In genomic region chr4:82593681-82594666, GRCm38 (mm10) we compare ENCODE assay signal across 18 mouse cellular contexts.
DNase-seq lines count a peak whose midpoint lies in the region; ATAC-seq and TF ChIP-seq lines count a peak whose summit lies in the region.
"Had no signal": no experiment of that assay in that cellular context is flagged by ENCODE, and none has a peak within 500 bp of the region (broad histone marks: within the 10 kb centered on the region; RNA-seq: fewer than 3 reads in every experiment).

No protein-coding gene starts in this region.

- H3K4me2 ChIP-seq in heart, postnatal 0 days (ENCODE audit: low read depth, low read length), result no peak overlapping the region
- H3K4me2 ChIP-seq in forebrain, embryonic 13.5 days, result no peak overlapping the region
- H3K4me2 ChIP-seq: forebrain, embryonic 15.5 days; lung, embryonic 15.5 days; midbrain, embryonic 11.5 days had no signal

- TF ChIP-seq EP300 in heart, postnatal 0 days (IDR thresholded peaks at IDR 0.05; ENCODE audit: low read depth), result no peak

- peaks cover 18% of the 10 kb centered on the region for H3K4me1 ChIP-seq in heart, postnatal 0 days (ENCODE audit: control insufficient read depth, insufficient read depth)
- H3K4me1 ChIP-seq in forebrain, embryonic 13.5 days, result peaks cover 30% of the 10 kb centered on the region

- H3K9me3 ChIP-seq in heart, postnatal 0 days (replicated peaks; ENCODE audit: control insufficient read depth, low read length), result no peaks in the 10 kb centered on the region
- H3K9me3 ChIP-seq in forebrain, embryonic 13.5 days (replicated peaks), result no peaks in the 10 kb centered on the region
- H3K9me3 ChIP-seq: forebrain, embryonic 15.5 days; lung, embryonic 15.5 days had no signal

- no peak for DNase-seq in gastrocnemius, adult 2 months
- DNase-seq in gastrocnemius, adult 18-20 months (ENCODE audit: low spot score), result no peak
- DNase-seq in heart, postnatal 0 days (ENCODE audit: low spot score), result no peak
- no peak for DNase-seq in heart, postnatal 10 days
- peak; percentile 69 for DNase-seq in adipocyte (ENCODE audit: low spot score)
- DNase-seq in retina, postnatal 7 days (ENCODE audit: low read depth, low spot score), result peak; percentile 43
- DNase-seq in left cerebral cortex, postnatal 25 days (ENCODE audit: low spot score in 2 of 2), result no peak
- DNase-seq: adrenal gland, adult 2 months; cerebellum, adult 8-10 months; kidney, adult 9 months; kidney, postnatal 4 days; right cerebral cortex, adult 18-20 months had no signal

- H3K36me3 ChIP-seq in heart, postnatal 0 days (replicated peaks; ENCODE audit: control insufficient read depth, insufficient read depth, low read length), result no peaks in the 10 kb centered on the region
- no peaks in the 10 kb centered on the region for H3K36me3 ChIP-seq in forebrain, embryonic 13.5 days (ENCODE audit: poor library complexity, severe bottlenecking)
- H3K36me3 ChIP-seq: forebrain, embryonic 15.5 days; lung, embryonic 15.5 days had no signal

- peak overlapping the region; percentile 1; the same call in 1 of the 2 replicates for H3K27ac ChIP-seq in gastrocnemius, adult 2 months
- peak overlapping the region; percentile 12; the same call in 1 of the 2 replicates for H3K27ac ChIP-seq in heart, postnatal 0 days (ENCODE audit: low read depth)
- no peak overlapping the region; the same call in 1 of the 2 replicates for H3K27ac ChIP-seq in forebrain, embryonic 13.5 days
- H3K27ac ChIP-seq: liver, embryonic 14.5 days; lung, embryonic 15.5 days had no signal

- WGBS in heart, postnatal 0 days, result 35% methylated on average over 10 of the region's 10 CpGs
- 80% methylated on average over 10 of the region's 10 CpGs for WGBS in forebrain, embryonic 13.5 days

- no peak for ATAC-seq in heart, postnatal 0 days (ENCODE audit: insufficient read depth, low read depth)
- ATAC-seq in forebrain, embryonic 13.5 days, result no peak
- ATAC-seq: hindbrain, embryonic 16.5 days had no signal

- intact Hi-C loops in gastrocnemius, adult 2 months (cut with DNase I), result no loop called here
- intact Hi-C loops in heart, postnatal 10 days (cut with DNase I), result loop anchor here (5.0 kb wide), 1 partner anchor 1097 kb away; no protein-coding TSS in a partner anchor
- intact Hi-C loops in left cerebral cortex, postnatal 25 days (cut with DNase I), result no loop called here

- no peak for TF ChIP-seq CTCF in gastrocnemius, adult 2 months (IDR thresholded peaks at IDR 0.05)
- TF ChIP-seq CTCF in heart, postnatal 0 days (IDR thresholded peaks at IDR 0.05; ENCODE audit: low read depth), result no peak

- no peak overlapping the region for H3K9ac ChIP-seq in heart, postnatal 0 days (replicated peaks; ENCODE audit: low read depth, low read length)
- no peak overlapping the region for H3K9ac ChIP-seq in forebrain, embryonic 13.5 days
- H3K9ac ChIP-seq: forebrain, embryonic 15.5 days; liver, embryonic 14.5 days; lung, embryonic 15.5 days had no signal

- no peak overlapping the region for H3K4me3 ChIP-seq in gastrocnemius, adult 2 months
- H3K4me3 ChIP-seq in heart, postnatal 0 days (ENCODE audit: low read depth, low read length), result no peak overlapping the region
- H3K4me3 ChIP-seq in forebrain, embryonic 13.5 days, result no peak overlapping the region
- H3K4me3 ChIP-seq: forebrain, embryonic 15.5 days; lung, embryonic 15.5 days had no signal

- H3K27me3 ChIP-seq in heart, postnatal 0 days (ENCODE audit: control insufficient read depth, insufficient read depth, low read length), result no peaks in the 10 kb centered on the region
- no peaks in the 10 kb centered on the region for H3K27me3 ChIP-seq in forebrain, embryonic 13.5 days
- H3K27me3 ChIP-seq: forebrain, embryonic 15.5 days; lung, embryonic 15.5 days had no signal

Comparison
In these comparisons a context has a peak if more than half of its experiments do, and no peak if none do; other contexts are left out.
1. DNase-seq: peak in adipocyte (single experiment) and retina, postnatal 7 days (single experiment); none in gastrocnemius, adult 2 months (single experiment), gastrocnemius, adult 18-20 months (single experiment), heart, postnatal 0 days (single experiment), heart, postnatal 10 days (0 of 2) and left cerebral cortex, postnatal 25 days (0 of 2).